Mouse (Mus musculus) lung, adult 2 months (tissue): Measurements from ENCODE around the gene Il6st.

ENCODE experiments used
- CTCF ChIP-seq: fragments of 200-500 bp; IDR thresholded peaks from 2 replicates; pipeline ENCODE4 v1.5.1; 2011; ENCODE audit warnings: mild to moderate bottlenecking, low read length, control low read depth; ENCODE audit not compliant: insufficient read depth
- POLR2A ChIP-seq: fragments of 200-500 bp; IDR thresholded peaks from 2 replicates; pipeline ENCODE4 v1.6.1; 2011; ENCODE audit warnings: low read depth, mild to moderate bottlenecking, control low read depth, low read length, borderline replicate concordance; ENCODE audit errors: extremely low read depth

DNA sequence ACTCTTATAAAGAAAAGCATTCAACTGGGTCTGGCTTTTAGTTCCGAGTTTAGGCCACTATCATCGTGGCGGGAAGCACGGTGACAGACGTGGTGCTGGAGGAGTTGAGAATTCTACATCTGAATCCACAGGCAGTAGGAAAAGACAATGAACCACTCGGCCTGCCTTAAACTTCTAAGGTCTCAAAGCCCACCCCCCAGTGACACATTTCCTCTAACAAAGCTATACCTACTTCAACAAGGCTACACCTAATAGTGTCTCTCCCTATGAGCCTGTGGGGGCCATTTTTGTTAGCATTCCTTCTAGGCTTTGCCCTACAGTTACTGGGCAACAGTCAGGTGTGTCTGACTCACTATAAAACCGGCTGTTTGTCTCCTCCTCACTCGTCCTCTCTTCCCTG, 23.2 kb upstream of the Il6st start:
- TF ChIP-seq CTCF (no peak), POLR2A (no peak)
